Mouse (Mus musculus) fat pad, adult 2 months (tissue): ENCODE data around the gene Ip6k1.

Source experiments
- DNase-seq: peaks from one replicate; pipeline ENCODE4 v3.0.0-alpha.2; 2011; ENCODE audit warnings: low read depth, low spot score; ENCODE audit errors: extremely low read depth

The Ip6k1 gene

DNA sequence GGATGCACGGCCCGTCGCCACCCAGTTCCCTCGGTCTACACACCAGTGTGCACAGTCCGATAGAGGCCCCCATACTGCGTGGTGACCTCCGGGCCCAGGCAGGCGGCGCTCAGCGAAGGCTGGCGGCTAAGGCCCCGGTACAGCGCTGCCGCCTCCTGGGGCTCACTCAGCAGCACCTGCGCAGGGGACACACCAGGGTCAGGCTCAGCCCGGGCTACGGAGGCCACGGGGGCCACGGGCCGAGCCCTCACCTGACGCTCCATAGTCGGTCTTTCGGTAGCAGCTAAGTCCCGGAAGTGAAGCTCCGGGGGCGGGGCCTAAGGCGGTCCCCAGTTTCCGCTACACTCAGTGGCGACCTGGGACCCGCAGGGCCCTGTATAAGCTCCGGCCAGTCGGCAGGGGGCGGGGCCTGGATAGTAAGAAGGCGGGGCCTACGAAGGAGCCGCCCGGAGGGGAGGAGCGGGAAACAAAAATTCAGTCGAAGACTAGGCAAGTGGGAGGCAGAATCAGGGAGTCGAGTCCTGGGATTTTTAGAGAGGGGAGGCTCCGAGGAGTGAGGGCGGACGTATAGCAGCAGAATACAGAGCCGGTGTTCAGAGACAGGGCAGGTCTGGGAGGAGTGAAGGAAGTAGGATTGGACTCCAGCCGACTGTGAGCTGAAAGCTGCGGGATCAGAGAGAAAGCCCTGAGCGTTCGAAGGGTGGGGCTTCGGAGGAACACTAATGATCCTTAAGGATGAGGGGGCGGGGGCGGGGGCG, 92.1 kb downstream of the Ip6k1 start, which contains the start of gene Apeh:
Gene Apeh, minus strand, starts transcription at position 423 of the 758 bp plus-strand sequence.
- DNase-seq = peak; percentile 52

DNA sequence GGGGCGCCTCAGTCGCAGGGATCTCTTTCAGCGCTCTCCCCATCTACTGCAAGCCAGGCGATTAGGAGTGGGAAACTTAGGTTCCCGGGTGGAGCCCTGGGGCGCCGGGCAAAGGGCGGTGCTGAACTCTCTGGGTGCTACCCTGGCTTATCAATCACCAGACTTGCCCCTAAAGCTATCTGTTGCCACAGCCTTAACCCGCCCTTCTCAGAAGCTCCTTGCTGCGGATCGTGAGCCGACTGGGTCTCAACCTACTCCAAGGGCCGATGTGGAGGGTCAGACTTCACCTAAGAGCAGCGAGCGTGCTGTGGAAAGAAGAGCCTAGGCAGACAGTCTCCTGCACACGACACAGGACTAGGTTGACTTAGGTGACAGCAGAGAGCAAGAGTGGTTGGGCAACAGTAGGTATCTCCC, 92.7 kb downstream of the Ip6k1 start:
- no peak for DNase-seq

GRCm38 (mm10) chr9:108095518-108095917, 93.2 kb downstream of the Ip6k1 start:
- DNase-seq = no peak

DNA sequence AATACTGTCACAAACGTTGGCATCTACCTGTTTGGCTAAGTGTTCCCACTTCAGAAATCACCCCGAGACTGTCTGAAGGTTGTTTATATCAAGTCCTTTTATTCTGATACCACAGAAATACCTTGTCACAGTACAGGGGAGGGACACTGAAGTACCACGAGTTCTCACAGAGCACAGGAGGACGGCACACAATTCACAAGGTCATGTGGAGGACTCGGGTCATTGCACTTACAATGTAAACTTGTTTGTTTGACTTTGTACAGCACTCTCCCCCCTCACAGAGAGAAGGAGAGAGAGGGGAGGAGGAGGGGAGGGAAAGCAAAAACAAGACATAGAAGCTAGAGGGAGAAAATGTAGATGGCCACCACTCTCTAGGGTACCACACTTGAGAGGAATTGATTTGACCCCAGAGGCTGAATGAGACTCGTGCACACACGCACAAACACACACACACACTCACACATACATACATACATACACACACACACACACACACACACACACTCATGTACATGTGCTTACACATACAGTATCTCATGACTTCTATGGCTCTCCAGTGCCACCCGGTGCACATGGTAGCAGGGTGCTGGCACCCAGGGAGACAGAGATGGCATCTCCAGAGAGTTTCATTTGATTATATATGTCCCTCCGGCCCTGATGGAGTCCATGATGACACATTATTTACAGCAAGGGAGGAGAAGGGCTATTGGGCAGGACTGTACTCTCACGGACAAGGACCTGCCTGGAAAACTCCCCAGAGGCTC, 93.8 kb downstream of the Ip6k1 start:
- no peak for DNase-seq
